ENCODE assay signal across 8 mouse cellular contexts in genomic region chr6:38549840-38550239, GRCm38 (mm10). TPM values are rescaled to one million over a fixed set of nuclear protein-coding genes. Genes with fewer than 3 reads are reported as not detected.
DNase-seq lines count a peak whose midpoint lies in the region; ATAC-seq and TF ChIP-seq lines count a peak whose summit lies in the region.
"Not testable (repeated sequence)": the region's sequence is repeated elsewhere in the genome, so short reads cannot be mapped to it uniquely, and the experiment has no call there.

No protein-coding gene starts in this region.

- not testable (repeated sequence) for TF ChIP-seq POLR2A in ES-Bruce4 (IDR thresholded peaks at IDR 0.05; ENCODE audit: insufficient read depth, low read length)

- H3K27me3 ChIP-seq in ES-Bruce4 (ENCODE audit: control insufficient read depth, insufficient read depth, low read length, poor library complexity, severe bottlenecking); embryonic facial prominence, embryonic 10.5 days (replicated peaks; ENCODE audit: low read depth, poor library complexity, severe bottlenecking); forebrain, embryonic 16.5 days (replicated peaks; ENCODE audit: control insufficient read depth, insufficient read depth, low read length); hindbrain, embryonic 10.5 days (ENCODE audit: insufficient read depth, poor library complexity, severe bottlenecking); kidney, embryonic 14.5 days (ENCODE audit: control insufficient read depth, insufficient read depth, low read length); liver, embryonic 11.5 days (replicated peaks; ENCODE audit: control insufficient read depth, insufficient read depth, low read length); megakaryocyte, embryonic 14.5 days (replicated peaks); neural tube, embryonic 14.5 days (ENCODE audit: control insufficient read depth, insufficient read depth, low read length): not testable (repeated sequence)

- not testable (repeated sequence) for H3K4me1 ChIP-seq in ES-Bruce4 (ENCODE audit: control insufficient read depth, insufficient read depth, low read length); kidney, embryonic 14.5 days (ENCODE audit: control insufficient read depth, insufficient read depth, low read length); neural tube, embryonic 14.5 days (ENCODE audit: control insufficient read depth, insufficient read depth, low read length)
- H3K4me1 ChIP-seq in embryonic facial prominence, embryonic 10.5 days: peaks cover 12% of the 10 kb centered on the region
- peaks cover 13% of the 10 kb centered on the region for H3K4me1 ChIP-seq in forebrain, embryonic 16.5 days (replicated peaks; ENCODE audit: control insufficient read depth, insufficient read depth, low read length)
- peaks cover 30% of the 10 kb centered on the region for H3K4me1 ChIP-seq in hindbrain, embryonic 10.5 days (replicated peaks)
- peaks cover 12% of the 10 kb centered on the region for H3K4me1 ChIP-seq in liver, embryonic 11.5 days (replicated peaks; ENCODE audit: control insufficient read depth, insufficient read depth, low read length)
- H3K4me1 ChIP-seq in megakaryocyte, embryonic 14.5 days: peaks cover 36% of the 10 kb centered on the region

- H3K27ac ChIP-seq in ES-Bruce4 (ENCODE audit: insufficient read depth, low read length); forebrain, embryonic 16.5 days (ENCODE audit: low read length); neural tube, embryonic 14.5 days (ENCODE audit: low read depth, low read length): not testable (repeated sequence)
- 0 out of 2 replicates have a peak overlapping the region, but pooled peaks have one; percentile 99 for H3K27ac ChIP-seq in embryonic facial prominence, embryonic 10.5 days (replicated peaks)
- H3K27ac ChIP-seq in hindbrain, embryonic 10.5 days: peak overlapping the region; percentile 100
- peak overlapping the region; percentile 99; the same call in 1 of the 2 replicates for H3K27ac ChIP-seq in kidney, embryonic 14.5 days (ENCODE audit: low read depth, low read length)
- H3K27ac ChIP-seq in liver, embryonic 11.5 days (ENCODE audit: low read depth, low read length): peak overlapping the region; percentile 98; the same call in 1 of the 2 replicates

- WGBS in embryonic facial prominence, embryonic 10.5 days: 83% methylated on average over 6 of the region's 6 CpGs
- 72% methylated on average over 6 of the region's 6 CpGs for WGBS in forebrain, embryonic 16.5 days
- WGBS in hindbrain, embryonic 10.5 days: 82% methylated on average over 6 of the region's 6 CpGs
- WGBS in kidney, embryonic 14.5 days: 88% methylated on average over 6 of the region's 6 CpGs
- WGBS in liver, embryonic 11.5 days: 82% methylated on average over 6 of the region's 6 CpGs
- 78% methylated on average over 6 of the region's 6 CpGs for WGBS in neural tube, embryonic 14.5 days

- not testable (repeated sequence) for ATAC-seq in forebrain, embryonic 16.5 days; kidney, embryonic 14.5 days (ENCODE audit: low FRiP score, low TSS enrichment); liver, embryonic 11.5 days (replicated peaks; ENCODE audit: low FRiP score); neural tube, embryonic 14.5 days (ENCODE audit: low read depth)

- TF ChIP-seq CTCF in ES-Bruce4 (IDR thresholded peaks at IDR 0.05; ENCODE audit: low read depth, low read length): not testable (repeated sequence)

- DNase-seq in embryonic facial prominence, embryonic 10.5 days (ENCODE audit: low spot score); hindbrain, embryonic 10.5 days (ENCODE audit: low spot score); liver, embryonic 11.5 days (ENCODE audit: low spot score): not testable (repeated sequence)

- not testable (repeated sequence) for H3K4me3 ChIP-seq in ES-Bruce4 (ENCODE audit: low read depth, low read length); forebrain, embryonic 16.5 days (replicated peaks; ENCODE audit: low read length); neural tube, embryonic 14.5 days (ENCODE audit: low read depth, low read length)
- H3K4me3 ChIP-seq in embryonic facial prominence, embryonic 10.5 days: peak overlapping the region; percentile 86
- peak overlapping the region; percentile 87 for H3K4me3 ChIP-seq in hindbrain, embryonic 10.5 days
- H3K4me3 ChIP-seq in kidney, embryonic 14.5 days (ENCODE audit: low read length): peak overlapping the region; percentile 76; the same call in 1 of the 2 replicates
- H3K4me3 ChIP-seq in liver, embryonic 11.5 days (ENCODE audit: low read depth, low read length): peak overlapping the region; percentile 69
- peak overlapping the region; percentile 96 for H3K4me3 ChIP-seq in megakaryocyte, embryonic 14.5 days (replicated peaks)

- H3K4me2 ChIP-seq in forebrain, embryonic 16.5 days (ENCODE audit: low read length): peak overlapping the region; percentile 80
- peak overlapping the region; percentile 57 for H3K4me2 ChIP-seq in kidney, embryonic 14.5 days (replicated peaks; ENCODE audit: low read depth, low read length)
- H3K4me2 ChIP-seq in liver, embryonic 11.5 days: peak overlapping the region; percentile 69
- peak overlapping the region; percentile 74; the same call in 1 of the 2 replicates for H3K4me2 ChIP-seq in neural tube, embryonic 14.5 days (ENCODE audit: low read depth, low read length)

- H3K36me3 ChIP-seq in ES-Bruce4 (ENCODE audit: control insufficient read depth, insufficient read depth, low read length, poor library complexity, severe bottlenecking); embryonic facial prominence, embryonic 10.5 days (replicated peaks); forebrain, embryonic 16.5 days (ENCODE audit: control insufficient read depth, insufficient read depth); hindbrain, embryonic 10.5 days; kidney, embryonic 14.5 days (ENCODE audit: control insufficient read depth, insufficient read depth, low read length); liver, embryonic 11.5 days (ENCODE audit: control insufficient read depth, insufficient read depth, low read length); neural tube, embryonic 14.5 days (ENCODE audit: control insufficient read depth, insufficient read depth, low read length): not testable (repeated sequence)
- peaks cover 10% of the 10 kb centered on the region for H3K36me3 ChIP-seq in megakaryocyte, embryonic 14.5 days (replicated peaks; ENCODE audit: low read length)

- TF ChIP-seq EP300 in ES-Bruce4 (IDR thresholded peaks at IDR 0.05; ENCODE audit: insufficient read depth, low read depth, low read length): not testable (repeated sequence)

- H3K9me3 ChIP-seq in ES-Bruce4 (replicated peaks; ENCODE audit: control insufficient read depth, insufficient read depth, low read length, poor library complexity, severe bottlenecking); embryonic facial prominence, embryonic 10.5 days; forebrain, embryonic 16.5 days (ENCODE audit: control insufficient read depth, low read length); hindbrain, embryonic 10.5 days; kidney, embryonic 14.5 days (ENCODE audit: control insufficient read depth, low read length); liver, embryonic 11.5 days (ENCODE audit: control insufficient read depth, low read length); megakaryocyte, embryonic 14.5 days; neural tube, embryonic 14.5 days (ENCODE audit: control insufficient read depth, low read length): not testable (repeated sequence)

- peak overlapping the region; percentile 97; the same call in 1 of the 2 replicates for H3K9ac ChIP-seq in ES-Bruce4 (ENCODE audit: low read depth, poor library complexity, severe bottlenecking)
- not testable (repeated sequence) for H3K9ac ChIP-seq in forebrain, embryonic 16.5 days (replicated peaks; ENCODE audit: low read depth, low read length)
- peak overlapping the region; percentile 89; the same call in 1 of the 2 replicates for H3K9ac ChIP-seq in kidney, embryonic 14.5 days (ENCODE audit: low read depth, low read length)
- peak overlapping the region; percentile 83 for H3K9ac ChIP-seq in liver, embryonic 11.5 days (ENCODE audit: low read depth, low read length)
- peak overlapping the region; percentile 66; the same call in 1 of the 2 replicates for H3K9ac ChIP-seq in neural tube, embryonic 14.5 days (replicated peaks; ENCODE audit: low read depth, low read length)

RNA-seq across cellular contexts. Expression of gene Luc7l2, which starts 1.3 kb away (rescaled TPM):
- 310 and 356 TPM in 2 replicates for polyA plus RNA-seq in ES-Bruce4 (2011; ENCODE audit: insufficient read depth, insufficient read length, low read depth, missing spikeins)
- polyA plus RNA-seq in embryonic facial prominence, embryonic 10.5 days (2016; fragmentation: Nextera tagmentation; extraction: Ambion mirVana): 36.4 and 38.4 TPM in 2 replicates
- 34.8 and 48.7 TPM in 2 replicates for polyA plus RNA-seq in forebrain, embryonic 16.5 days (2015; fragmentation: Nextera tagmentation; extraction: Ambion mirVana)
- 32.7 and 36.5 TPM in 2 replicates for polyA plus RNA-seq in hindbrain, embryonic 10.5 days (2016; fragmentation: Nextera tagmentation; extraction: Ambion mirVana)
- 61.1 and 74.2 TPM in 2 replicates for polyA plus RNA-seq in kidney, embryonic 14.5 days (2014; fragmentation: Nextera tagmentation; extraction: Ambion mirVana)
- 39.7 and 46.2 TPM in 2 replicates for polyA plus RNA-seq in liver, embryonic 11.5 days (2014; fragmentation: Nextera tagmentation; extraction: Ambion mirVana)
- 22.7 and 54.4 TPM in 2 replicates for polyA plus RNA-seq in megakaryocyte, embryonic 14.5 days (2012; ENCODE audit: insufficient read depth, low replicate concordance)
- polyA plus RNA-seq in neural tube, embryonic 14.5 days (2014; fragmentation: Nextera tagmentation; extraction: Ambion mirVana): 71.7 and 79.8 TPM in 2 replicates

RNA-seq across cellular contexts. Expression of gene Fmc1, which starts 16.5 kb away (rescaled TPM):
- 19.7 and 29.1 TPM in 2 replicates for polyA plus RNA-seq in ES-Bruce4 (2011; ENCODE audit: insufficient read depth, insufficient read length, low read depth, missing spikeins)
- polyA plus RNA-seq in embryonic facial prominence, embryonic 10.5 days (2016; fragmentation: Nextera tagmentation; extraction: Ambion mirVana): 97.6 and 102 TPM in 2 replicates
- polyA plus RNA-seq in forebrain, embryonic 16.5 days (2015; fragmentation: Nextera tagmentation; extraction: Ambion mirVana): 130 and 134 TPM in 2 replicates
- polyA plus RNA-seq in hindbrain, embryonic 10.5 days (2016; fragmentation: Nextera tagmentation; extraction: Ambion mirVana): 121 and 131 TPM in 2 replicates
- polyA plus RNA-seq in kidney, embryonic 14.5 days (2014; fragmentation: Nextera tagmentation; extraction: Ambion mirVana): 150 and 178 TPM in 2 replicates
- 141 and 146 TPM in 2 replicates for polyA plus RNA-seq in liver, embryonic 11.5 days (2014; fragmentation: Nextera tagmentation; extraction: Ambion mirVana)
- 153 and 240 TPM in 2 replicates for polyA plus RNA-seq in megakaryocyte, embryonic 14.5 days (2012; ENCODE audit: insufficient read depth, low replicate concordance)
- polyA plus RNA-seq in neural tube, embryonic 14.5 days (2014; fragmentation: Nextera tagmentation; extraction: Ambion mirVana): 181 and 227 TPM in 2 replicates
